Mouse (Mus musculus): ENCODE results near the gene Hspa1l.
"Not testable (repeated sequence)": the region's sequence is repeated elsewhere in the genome, so short reads cannot be mapped to it uniquely, and the experiment has no call there.

DNA sequence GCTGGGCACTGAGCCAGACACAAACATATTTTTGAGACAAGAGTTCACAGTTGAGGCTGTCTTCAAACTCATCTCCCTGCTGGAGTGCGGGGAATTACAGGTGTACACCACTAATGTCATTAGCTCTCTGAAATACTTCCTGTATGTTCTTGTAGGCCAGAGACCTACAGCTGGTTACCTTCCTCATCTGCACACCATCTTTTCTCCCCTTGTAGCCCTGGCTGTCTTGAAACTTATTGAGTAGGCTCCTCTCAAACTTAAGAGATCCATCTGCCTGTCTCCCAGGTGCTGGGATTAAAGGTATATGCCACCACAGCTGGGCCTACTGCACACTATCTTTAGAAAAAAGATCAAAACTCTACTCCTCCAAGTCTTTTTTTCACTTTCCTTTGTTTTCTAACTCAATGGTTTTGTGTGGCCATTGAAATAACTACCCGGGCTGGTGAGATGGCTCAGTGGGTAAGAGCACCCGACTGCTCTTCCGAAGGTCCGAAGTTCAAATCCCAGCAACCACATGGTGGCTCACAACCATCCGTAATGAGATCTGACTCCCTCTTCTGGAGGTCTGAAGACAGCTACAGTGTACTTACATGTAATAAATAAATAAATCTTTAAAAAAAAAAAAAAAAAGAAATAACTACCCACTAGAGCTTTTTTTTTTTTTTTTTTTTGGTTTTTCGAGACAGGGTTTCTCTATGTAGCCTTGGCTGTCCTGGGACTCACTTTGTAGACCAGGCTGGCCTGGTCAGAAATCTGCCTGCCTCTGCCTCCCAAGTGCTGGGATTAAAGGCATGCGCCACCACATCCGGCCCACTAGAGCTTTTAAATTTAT lies 23.6 kb upstream of the Hspa1l start:
- not testable (repeated sequence) for TF ChIP-seq POLR2A, CTCF (IDR thresholded peaks at IDR 0.05; ENCODE audit: insufficient read depth, low read depth, low read length)
